Mouse (Mus musculus) lung, embryonic 14.5 days (tissue): ENCODE results near the gene Cpsf4. TPM values are rescaled to one million over a fixed set of nuclear protein-coding genes. Genes with fewer than 3 reads are reported as not detected.
"Not testable (repeated sequence)": the region's sequence is repeated elsewhere in the genome, so short reads cannot be mapped to it uniquely, and the experiment has no call there.

Experiments
- ATAC-seq: fragments of 200-750 bp; cut with Nextera tagmentation; 2 replicates; pipeline ENCODE4 v1.8.0; 2017; ENCODE audit warnings: mild to moderate bottlenecking, moderate TSS enrichment, moderate library complexity; ENCODE audit not compliant: insufficient read depth
- DNase-seq: peaks from one replicate; pipeline ENCODE4 v3.0.0-alpha.2; 2015
- H3K27ac ChIP-seq: fragments of 300-500 bp; sonication (generic); 2 replicates; pipeline ENCODE4 v1.5.1; 2014; ENCODE audit warnings: low read depth, mild to moderate bottlenecking, moderate library complexity
- H3K27me3 ChIP-seq: fragments of 300-500 bp; sonication (generic); 2 replicates; pipeline ENCODE4 v1.6.1; 2014; ENCODE audit warnings: low read length, control low read depth; ENCODE audit not compliant: insufficient read depth
- H3K36me3 ChIP-seq: fragments of 300-500 bp; sonication (generic); 2 replicates; pipeline ENCODE4 v1.6.1; 2014; ENCODE audit warnings: control low read depth; ENCODE audit not compliant: insufficient read depth
- H3K4me1 ChIP-seq: fragments of 300-500 bp; sonication (generic); 2 replicates; pipeline ENCODE4 v1.6.1; 2014; ENCODE audit warnings: antibody characterized with exemption, control low read depth; ENCODE audit not compliant: insufficient read depth
- H3K4me2 ChIP-seq: fragments of 300-500 bp; sonication (generic); 2 replicates; pipeline ENCODE4 v1.6.1; 2014; ENCODE audit warnings: mild to moderate bottlenecking
- H3K4me3 ChIP-seq: fragments of 300-500 bp; sonication (generic); 2 replicates; pipeline ENCODE4 v1.5.1; 2014; ENCODE audit warnings: low read depth, low read length
- H3K9ac ChIP-seq: fragments of 300-500 bp; sonication (generic); 2 replicates; pipeline ENCODE4 v1.6.1; 2014
- H3K9me3 ChIP-seq: fragments of 300-500 bp; sonication (generic); 2 replicates; pipeline ENCODE4 v1.6.1; 2016; ENCODE audit warnings: low read depth, low read length, control low read depth
- CTCF ChIP-seq: IDR thresholded peaks from 2 replicates; pipeline ENCODE4 v1.5.1; 2016; ENCODE audit warnings: antibody characterized with exemption, low read depth
- WGBS: fragments of 180-500 bp; shearing (Covaris S2); extraction: QIAGEN DNeasy Blood & Tissue Kit; methylation state at CpG from one replicate; pipeline ENCODE4 v1.1.7; 2014; 5-methylcytosine and 5-hydroxymethylcytosine counted together
- polyA plus RNA-seq: library from polyadenylated mRNA; unstranded; fragments of >200 nt; fragmentation: Nextera tagmentation; extraction: Ambion mirVana; gene quantifications from 2 replicates; pipeline ENCODE4 v1.2.1, GENCODE M21; 2014

Gene Cpsf4
- polyA plus RNA-seq, 1 experiment from 2014 or later, result 42.3 TPM

DNA sequence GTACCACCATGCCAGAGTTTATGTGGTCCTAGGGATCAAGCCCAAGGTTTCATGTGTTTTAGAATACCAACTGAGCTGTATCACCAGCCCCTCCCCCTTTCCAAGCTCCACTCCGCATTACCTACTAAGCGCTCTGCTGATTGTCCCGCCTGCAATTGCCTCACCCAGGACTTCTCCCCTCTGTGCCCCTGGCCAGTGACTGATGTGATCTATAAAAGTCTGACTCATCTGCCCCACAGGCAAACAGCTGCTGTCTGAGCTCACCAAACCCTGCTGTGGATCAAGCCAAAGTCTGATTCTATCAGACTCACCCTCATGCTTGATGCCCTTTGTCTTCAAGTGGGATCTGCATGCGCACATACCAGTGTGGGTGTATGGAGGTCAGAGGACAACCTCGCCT is 55.8 kb downstream of the Cpsf4 start:
- H3K36me3 ChIP-seq, result peaks cover 38% of the 10 kb centered on the region
- TF ChIP-seq CTCF, result no peak
- H3K4me2 ChIP-seq, result no peak overlapping the region
- ATAC-seq, result no peak
- 81% methylated on average over 5 of the region's 5 CpGs for WGBS
- H3K4me3 ChIP-seq, result no peak overlapping the region
- H3K9me3 ChIP-seq, result no peaks in the 10 kb centered on the region
- H3K9ac ChIP-seq, result no peak overlapping the region
- H3K27me3 ChIP-seq, result no peaks in the 10 kb centered on the region
- no peaks in the 10 kb centered on the region for H3K4me1 ChIP-seq
- no peak overlapping the region for H3K27ac ChIP-seq
- no peak for DNase-seq

DNA sequence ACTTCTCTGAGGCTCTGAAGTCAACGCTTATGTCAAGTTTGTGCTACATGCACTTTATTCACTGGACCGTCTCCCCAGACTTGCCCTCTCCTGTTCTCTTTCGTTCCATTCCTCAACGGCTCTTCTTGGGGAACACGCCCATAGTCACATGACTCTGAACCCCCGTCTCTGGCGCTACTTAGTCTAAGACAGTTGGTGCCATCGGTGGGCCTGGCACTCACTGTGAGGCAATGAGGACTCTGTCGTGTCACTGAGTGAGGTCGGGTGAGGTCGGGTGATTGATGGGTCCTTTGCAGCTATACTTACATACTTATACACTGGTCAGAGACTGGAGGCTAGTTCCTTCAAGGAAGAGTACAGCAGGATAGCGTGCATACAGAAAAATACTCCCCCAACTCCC is 56.4 kb downstream of the Cpsf4 start:
- DNase-seq (no peak), ATAC-seq (no peak)
- Histone ChIP-seq H3K27me3 (no peaks in the 10 kb centered on the region), H3K4me2 (no peak overlapping the region), H3K9ac (no peak overlapping the region), H3K4me1 (no peaks in the 10 kb centered on the region), H3K27ac (no peak overlapping the region), H3K9me3 (no peaks in the 10 kb centered on the region), H3K4me3 (no peak overlapping the region), H3K36me3 (peaks cover 33% of the 10 kb centered on the region)
- TF ChIP-seq CTCF, result no peak
- 75% methylated on average over 12 of the region's 12 CpGs for WGBS

DNA sequence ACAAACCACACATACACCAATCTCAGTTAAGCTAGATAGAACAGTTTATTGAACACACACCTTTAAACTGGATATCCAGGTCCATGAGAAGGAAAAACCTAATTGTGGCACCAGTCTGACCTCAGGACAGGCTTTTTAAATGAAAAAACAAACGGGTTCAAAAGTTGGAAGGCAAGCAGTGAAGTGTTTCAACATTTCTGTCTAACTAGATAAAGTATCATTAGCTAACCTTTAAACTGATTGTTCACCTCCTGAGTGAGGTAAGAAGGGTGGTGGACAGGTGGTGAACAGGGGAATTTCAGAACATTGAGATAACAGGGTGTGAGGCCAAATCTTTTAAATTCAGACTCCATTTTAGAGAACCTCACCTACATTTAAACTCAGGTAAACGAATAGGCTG is 59.4 kb downstream of the Cpsf4 start:
- no peak for DNase-seq
- Histone ChIP-seq H3K36me3 (peaks cover 5% of the 10 kb centered on the region; the same call in 1 of the 2 replicates), H3K27ac (no peak overlapping the region), H3K9ac (no peak overlapping the region), H3K4me2 (no peak overlapping the region), H3K4me1 (no peaks in the 10 kb centered on the region), H3K9me3 (no peaks in the 10 kb centered on the region), H3K27me3 (no peaks in the 10 kb centered on the region), H3K4me3 (no peak overlapping the region)
- 52% methylated on average over 2 of the region's 2 CpGs for WGBS
- no peak for ATAC-seq
- TF ChIP-seq CTCF, result no peak

DNA sequence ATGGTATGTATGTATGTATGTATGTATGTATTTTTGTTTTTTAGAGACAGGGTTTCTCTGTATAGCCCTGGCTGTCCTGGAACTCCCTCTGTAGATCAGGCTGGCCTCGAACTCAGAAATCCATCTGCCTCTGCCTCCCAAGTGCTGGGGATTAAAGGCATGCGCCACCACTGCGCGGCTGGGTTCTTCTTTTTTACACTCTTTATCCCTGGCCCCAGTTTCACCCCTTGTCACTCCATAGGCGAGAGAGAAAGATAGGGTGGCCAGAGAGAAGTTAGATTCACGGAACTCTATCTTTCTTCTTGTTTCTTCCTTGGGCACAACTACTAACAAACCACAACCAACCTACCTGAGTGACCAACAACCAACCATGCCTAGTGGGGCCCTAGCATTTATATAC is 62.3 kb downstream of the Cpsf4 start:
- not testable (repeated sequence) for DNase-seq, H3K4me3 ChIP-seq, H3K27ac ChIP-seq, H3K27me3 ChIP-seq, H3K9ac ChIP-seq, ATAC-seq, H3K9me3 ChIP-seq, H3K4me2 ChIP-seq, H3K4me1 ChIP-seq
- 80% methylated on average over 6 of the region's 6 CpGs for WGBS
- peaks cover 10% of the 10 kb centered on the region for H3K36me3 ChIP-seq

DNA sequence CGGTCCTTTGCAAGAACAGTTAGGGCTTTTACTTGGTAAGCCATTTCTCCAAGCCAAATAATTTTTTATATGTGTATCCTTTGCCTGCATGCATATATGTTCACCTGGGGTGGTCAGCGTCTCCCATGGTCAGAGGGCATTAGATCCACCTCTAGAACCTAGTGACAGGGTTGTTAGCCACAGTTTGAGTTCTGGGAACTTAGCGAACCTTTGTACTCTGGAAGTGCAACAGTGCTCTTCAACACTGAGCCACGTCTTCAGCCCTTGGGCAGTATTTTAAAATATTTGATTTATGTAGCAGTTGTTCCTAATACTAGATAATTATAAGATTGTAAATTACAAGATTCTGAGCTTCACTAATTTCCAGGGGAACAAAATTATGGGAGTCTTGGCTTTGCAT is 63.6 kb downstream of the Cpsf4 start:
- Histone ChIP-seq H3K9me3 (no peaks in the 10 kb centered on the region), H3K27ac (no peak overlapping the region), H3K27me3 (no peaks in the 10 kb centered on the region), H3K9ac (peak overlapping the region; percentile 99; the same call in 1 of the 2 replicates), H3K36me3 (peaks cover 23% of the 10 kb centered on the region), H3K4me3 (no peak overlapping the region; the same call in 1 of the 2 replicates), H3K4me2 (peak overlapping the region; percentile 83), H3K4me1 (no peaks in the 10 kb centered on the region)
- WGBS, result 89% methylated on average over 4 of the region's 4 CpGs
- no peak for TF ChIP-seq CTCF
- DNase-seq (no peak), ATAC-seq (no peak)

DNA sequence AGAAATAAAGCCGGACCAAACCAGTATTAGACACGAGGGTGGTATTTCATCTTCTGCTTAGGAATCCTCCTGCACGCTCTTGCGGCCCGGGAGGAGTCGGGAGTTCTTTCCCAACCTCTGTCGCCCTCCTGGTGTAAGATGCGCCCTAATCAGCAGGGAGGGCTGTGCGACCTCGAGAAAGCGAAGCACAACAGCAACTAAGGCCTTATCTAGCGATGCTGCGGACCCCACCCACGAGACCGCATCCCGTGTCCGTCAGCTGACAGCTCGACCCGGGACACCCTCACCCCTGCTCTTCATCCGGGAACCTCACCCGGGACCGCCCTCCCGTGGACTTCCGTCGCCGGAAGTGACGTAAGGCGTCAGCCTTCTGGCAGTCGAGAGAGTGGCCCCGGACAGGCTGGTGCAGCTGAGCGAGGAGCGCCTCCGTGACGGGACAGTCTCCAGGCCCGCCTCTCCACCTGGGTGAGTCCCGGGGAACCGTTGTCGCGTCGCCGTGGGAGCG is 64.4 kb downstream of the Cpsf4 start, which contains the start of gene Zfp655:
Gene Zfp655 (plus strand): TSS at position 349 of the 505 bp plus-strand sequence.
- 0% methylated on average over 42 of the region's 42 CpGs for WGBS
- no peaks in the 10 kb centered on the region for H3K27me3 ChIP-seq
- peak within 1 kb of the TSS; percentile 92 for H3K27ac ChIP-seq

More for the DNA sequence above, 64.4 kb downstream of the Cpsf4 start, which contains the start of gene Zfp655:
- DNase-seq (peak; percentile 98), ATAC-seq (peak; percentile 98)
- TF ChIP-seq CTCF, result no peak
- peak within 1 kb of the TSS; percentile 98 for H3K4me3 ChIP-seq
- peak within 1 kb of the TSS; percentile 83 for H3K4me2 ChIP-seq
- peak within 1 kb of the TSS; percentile 99 for H3K9ac ChIP-seq
- H3K36me3 ChIP-seq, result peaks cover 26% of the 10 kb centered on the region
- H3K4me1 ChIP-seq, result no peaks in the 10 kb centered on the region
- no peaks in the 10 kb centered on the region for H3K9me3 ChIP-seq

Other genes with a start within 250 kb of the Cpsf4 start
- 27.0 and 28.3 TPM in 2 replicates for gene Smurf1, start 201.4 kb upstream of the Cpsf4 start, polyA plus RNA-seq
- not detected in 2 replicates for gene Gm4871, start 134.5 kb upstream of the Cpsf4 start, polyA plus RNA-seq
- gene 1700018F24Rik, start 124.2 kb upstream of the Cpsf4 start, polyA plus RNA-seq, result not detected in 2 replicates
- gene Arpc1a, start 83.4 kb upstream of the Cpsf4 start, polyA plus RNA-seq, result 144 and 148 TPM in 2 replicates
- not detected in 2 replicates for gene Kpna7, start 83.2 kb upstream of the Cpsf4 start, polyA plus RNA-seq
- 182 and 189 TPM in 2 replicates for gene Arpc1b, start 53.0 kb upstream of the Cpsf4 start, polyA plus RNA-seq
- gene Pdap1, start 27.0 kb upstream of the Cpsf4 start, polyA plus RNA-seq, result 107 and 113 TPM in 2 replicates
- gene Bud31, start 26.9 kb upstream of the Cpsf4 start, polyA plus RNA-seq, result 201 and 204 TPM in 2 replicates
- gene Ptcd1, start 105 bp upstream of the Cpsf4 start, polyA plus RNA-seq, result 13.0 and 14.4 TPM in 2 replicates
- gene Atp5j2, start 24.8 kb downstream of the Cpsf4 start, polyA plus RNA-seq, result 564 and 578 TPM in 2 replicates
- gene Zkscan14, start 34.7 kb downstream of the Cpsf4 start, polyA plus RNA-seq, result 7.0 and 7.5 TPM in 2 replicates
- 12.9 and 13.4 TPM in 2 replicates for gene Zkscan5, start 37.3 kb downstream of the Cpsf4 start, polyA plus RNA-seq
- 34.4 and 37.0 TPM in 2 replicates for gene Zfp655, start 64.5 kb downstream of the Cpsf4 start, polyA plus RNA-seq
- gene Zscan25, start 113.3 kb downstream of the Cpsf4 start, polyA plus RNA-seq, result 0.36 and 0.57 TPM in 2 replicates
- not detected in 2 replicates for gene Cyp3a57, start 178.1 kb downstream of the Cpsf4 start, polyA plus RNA-seq